Mouse (Mus musculus) heart, embryonic 12.5 days (tissue): Measurements from ENCODE around the gene Cry2. TPM values are rescaled to one million over a fixed set of nuclear protein-coding genes. Genes with fewer than 3 reads are reported as not detected.
A peak's percentile ranks its signal among the peaks of the same experiment; 100 is the strongest.

ENCODE experiments used
- ATAC-seq: fragments of 200-750 bp; cut with Nextera tagmentation; 2 replicates; pipeline ENCODE4 v1.8.0; 2017; ENCODE audit warnings: moderate TSS enrichment, moderate library complexity; ENCODE audit not compliant: insufficient number of reproducible peaks, low FRiP score
- H3K27ac ChIP-seq: fragments of 300-500 bp; sonication (generic); 2 replicates; pipeline ENCODE4 v1.5.1; 2016; ENCODE audit warnings: mild to moderate bottlenecking, moderate library complexity; ENCODE audit not compliant: poor library complexity, severe bottlenecking
- H3K27me3 ChIP-seq: fragments of 300-500 bp; sonication (generic); replicated peaks from 2 replicates; pipeline ENCODE4 v1.6.1; 2016; ENCODE audit warnings: mild to moderate bottlenecking, moderate library complexity
- H3K36me3 ChIP-seq: fragments of 300-500 bp; sonication (generic); 2 replicates; pipeline ENCODE4 v1.6.1; 2016; ENCODE audit warnings: mild to moderate bottlenecking, moderate library complexity
- H3K4me1 ChIP-seq: fragments of 300-500 bp; sonication (generic); replicated peaks from 2 replicates; pipeline ENCODE4 v1.6.1; 2016; ENCODE audit warnings: mild to moderate bottlenecking
- H3K4me2 ChIP-seq: fragments of 300-500 bp; sonication (generic); 2 replicates; pipeline ENCODE4 v1.6.1; 2016; ENCODE audit warnings: mild to moderate bottlenecking, moderate library complexity
- H3K4me3 ChIP-seq: fragments of 300-500 bp; sonication (generic); 2 replicates; pipeline ENCODE4 v1.5.1; 2016; ENCODE audit warnings: mild to moderate bottlenecking
- H3K9ac ChIP-seq: fragments of 300-500 bp; sonication (generic); 2 replicates; pipeline ENCODE4 v1.6.1; 2016; ENCODE audit warnings: mild to moderate bottlenecking, moderate library complexity
- H3K9me3 ChIP-seq: fragments of 300-500 bp; sonication (generic); replicated peaks from 2 replicates; pipeline ENCODE4 v1.6.1; 2016; ENCODE audit warnings: mild to moderate bottlenecking, moderate library complexity
- WGBS: fragments of 180-500 bp; shearing (Covaris S2); methylation state at CpG from one replicate; pipeline ENCODE4 v1.1.7; 2016; 5-methylcytosine and 5-hydroxymethylcytosine counted together
- polyA plus RNA-seq: library from polyadenylated mRNA; unstranded; fragments of >200 nt; fragmentation: Nextera tagmentation; extraction: Ambion mirVana; gene quantifications from 2 replicates; pipeline ENCODE4 v1.2.1, GENCODE M21; 2016

The Cry2 gene
- polyA plus RNA-seq, 1 experiment from 2014 or later = 28.0 TPM

- Histone ChIP-seq H3K27me3 (peaks cover 24% of the 10 kb centered on the region), H3K4me2 (peak overlapping the region; percentile 97), H3K9ac (no peak overlapping the region), H3K27ac (no peak overlapping the region), H3K36me3 (peaks cover 38% of the 10 kb centered on the region), H3K9me3 (no peaks in the 10 kb centered on the region), H3K4me1 (peaks cover 24% of the 10 kb centered on the region), H3K4me3 (peak overlapping the region; percentile 83)
- WGBS = 80% methylated on average over 6 of the region's 6 CpGs
- ATAC-seq = no peak
These were observed 57.5 kb downstream of the Cry2 start for GRCm38 (mm10) chr2:92376300-92376699.

- Histone ChIP-seq H3K9me3 (no peaks in the 10 kb centered on the region), H3K36me3 (peaks cover 33% of the 10 kb centered on the region), H3K4me1 (peaks cover 29% of the 10 kb centered on the region), H3K9ac (peak overlapping the region; percentile 85), H3K4me3 (peak overlapping the region; percentile 83), H3K27me3 (peaks cover 29% of the 10 kb centered on the region), H3K4me2 (peak overlapping the region; percentile 97), H3K27ac (peak overlapping the region; percentile 84; the same call in 1 of the 2 replicates)
- 10% methylated on average over 10 of the region's 10 CpGs for WGBS
- no peak for ATAC-seq
These were observed 58.1 kb downstream of the Cry2 start for GRCm38 (mm10) chr2:92375788-92376187.

GRCm38 (mm10) chr2:92375099-92375623, 58.7 kb downstream of the Cry2 start:
- Histone ChIP-seq H3K36me3 (peaks cover 26% of the 10 kb centered on the region), H3K9me3 (no peaks in the 10 kb centered on the region), H3K9ac (peak overlapping the region; percentile 85), H3K4me1 (peaks cover 36% of the 10 kb centered on the region), H3K4me3 (peak overlapping the region; percentile 83), H3K27me3 (peaks cover 36% of the 10 kb centered on the region), H3K27ac (peak overlapping the region; percentile 84), H3K4me2 (peak overlapping the region; percentile 97)
- WGBS = under 1% methylated on average over 29 of the region's 29 CpGs
- ATAC-seq = peak; percentile 91

- Histone ChIP-seq H3K27ac (peak within 1 kb of the TSS; percentile 84), H3K4me2 (peak within 1 kb of the TSS; percentile 97), H3K4me3 (peak within 1 kb of the TSS; percentile 83), H3K36me3 (peaks cover 21% of the 10 kb centered on the region), H3K9ac (peak within 1 kb of the TSS; percentile 85), H3K9me3 (no peaks in the 10 kb centered on the region), H3K4me1 (peaks cover 38% of the 10 kb centered on the region), H3K27me3 (peaks cover 42% of the 10 kb centered on the region)
- WGBS = 1% methylated on average over 16 of the region's 16 CpGs
- peak; percentile 26; the same call in 1 of the 2 replicates for ATAC-seq
These were observed 59.3 kb downstream of the Cry2 start, which contains the start of the genes Pex16 and Large2 for GRCm38 (mm10) chr2:92374514-92374913. Gene Pex16, plus strand, starts transcription at chr2:92374676. Gene Large2, minus strand, starts transcription at chr2:92374869.

GRCm38 (mm10) chr2:92373437-92373813, 60.4 kb downstream of the Cry2 start:
- Histone ChIP-seq H3K27ac (no peak overlapping the region), H3K4me2 (no peak overlapping the region), H3K9ac (no peak overlapping the region), H3K4me3 (no peak overlapping the region), H3K9me3 (no peaks in the 10 kb centered on the region), H3K4me1 (peaks cover 38% of the 10 kb centered on the region), H3K27me3 (peaks cover 53% of the 10 kb centered on the region), H3K36me3 (peaks cover 10% of the 10 kb centered on the region)
- no peak for ATAC-seq
- 86% methylated on average over 11 of the region's 11 CpGs for WGBS

GRCm38 (mm10) chr2:92372767-92373436, 60.9 kb downstream of the Cry2 start:
- 61% methylated on average over 9 of the region's 9 CpGs for WGBS
- ATAC-seq = no peak
- Histone ChIP-seq H3K27me3 (peaks cover 58% of the 10 kb centered on the region), H3K4me3 (no peak overlapping the region), H3K27ac (no peak overlapping the region), H3K9me3 (no peaks in the 10 kb centered on the region), H3K4me2 (no peak overlapping the region), H3K36me3 (peaks cover 5% of the 10 kb centered on the region), H3K4me1 (peaks cover 38% of the 10 kb centered on the region), H3K9ac (no peak overlapping the region)

GRCm38 (mm10) chr2:92371971-92372690, 61.7 kb downstream of the Cry2 start:
- Histone ChIP-seq H3K27ac (no peak overlapping the region), H3K9ac (no peak overlapping the region), H3K4me3 (no peak overlapping the region), H3K4me1 (peaks cover 43% of the 10 kb centered on the region), H3K27me3 (peaks cover 66% of the 10 kb centered on the region), H3K9me3 (no peaks in the 10 kb centered on the region), H3K4me2 (no peak overlapping the region), H3K36me3 (0 out of 2 replicates have a peak, but pooled peaks cover 1% of the 10 kb centered on the region)
- ATAC-seq = no peak
- 30% methylated on average over 10 of the region's 10 CpGs for WGBS

- H3K4me2 ChIP-seq = peak overlapping the region; percentile 79
- peaks cover 71% of the 10 kb centered on the region for H3K27me3 ChIP-seq
- H3K36me3 ChIP-seq = no peaks in the 10 kb centered on the region
- ATAC-seq = no peak
- no peak overlapping the region for H3K27ac ChIP-seq
- H3K4me1 ChIP-seq = peaks cover 39% of the 10 kb centered on the region
- peak overlapping the region; percentile 49 for H3K4me3 ChIP-seq
- H3K9ac ChIP-seq = peak overlapping the region; percentile 61
- no peaks in the 10 kb centered on the region for H3K9me3 ChIP-seq
- WGBS = 3% methylated on average over 45 of the region's 45 CpGs
These were observed 62.7 kb downstream of the Cry2 start for GRCm38 (mm10) chr2:92370821-92371805.

- Histone ChIP-seq H3K27ac (no peak overlapping the region), H3K9me3 (no peaks in the 10 kb centered on the region), H3K36me3 (no peaks in the 10 kb centered on the region), H3K4me2 (peak overlapping the region; percentile 79), H3K4me3 (peak overlapping the region; percentile 49), H3K9ac (peak overlapping the region; percentile 61), H3K27me3 (peaks cover 71% of the 10 kb centered on the region), H3K4me1 (peaks cover 32% of the 10 kb centered on the region)
- ATAC-seq = no peak
- WGBS = 11% methylated on average over 19 of the region's 19 CpGs
These were observed 63.5 kb downstream of the Cry2 start for GRCm38 (mm10) chr2:92370375-92370774.

- Histone ChIP-seq H3K36me3 (peaks cover 16% of the 10 kb centered on the region), H3K27me3 (peaks cover 58% of the 10 kb centered on the region), H3K9me3 (no peaks in the 10 kb centered on the region), H3K9ac (no peak overlapping the region), H3K4me2 (no peak overlapping the region), H3K4me1 (peaks cover 26% of the 10 kb centered on the region), H3K4me3 (no peak overlapping the region), H3K27ac (no peak overlapping the region)
- 29% methylated on average over 20 of the region's 20 CpGs for WGBS
- ATAC-seq = no peak
These were observed 66.3 kb downstream of the Cry2 start for GRCm38 (mm10) chr2:92367383-92368029.
